Mouse (Mus musculus) thymus, postnatal 14 days (tissue): Measurements from ENCODE around the gene March7.
A peak's percentile ranks its signal among the peaks of the same experiment; 100 is the strongest.

ENCODE experiments used
- DNase-seq: peaks from one replicate; pipeline ENCODE4 v3.0.0; 2021

March7 gene

DNA sequence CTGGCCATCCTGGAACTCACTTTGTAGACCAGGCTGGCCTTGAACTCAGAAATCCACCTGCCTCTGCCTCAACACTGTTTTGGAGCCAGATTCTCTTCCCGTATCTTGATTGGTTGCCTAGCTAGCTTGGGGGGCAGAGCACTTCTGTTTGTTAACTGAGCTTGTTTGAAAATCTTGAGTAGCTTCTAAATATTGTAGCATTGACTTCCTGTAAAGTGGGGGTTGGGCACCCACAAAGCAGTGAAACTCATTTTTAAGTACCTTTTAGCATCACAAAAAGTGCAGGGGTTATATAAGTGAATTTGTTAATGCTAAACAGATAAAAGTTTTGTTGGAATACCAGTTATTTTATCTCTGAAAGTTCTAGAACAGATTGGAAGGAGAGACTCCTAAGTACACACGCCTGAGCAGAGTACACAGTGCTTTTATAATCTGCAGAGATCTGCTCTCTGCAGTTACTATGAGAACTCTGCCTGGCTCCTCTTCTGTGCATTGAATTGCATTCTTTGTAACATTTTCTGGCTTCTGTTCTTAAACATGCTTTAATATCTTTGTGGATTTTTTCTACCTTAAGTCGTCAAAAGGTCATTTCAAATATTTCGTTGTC lies 7.0 kb downstream of the March7 start:
- peak; percentile 17 for DNase-seq

DNA sequence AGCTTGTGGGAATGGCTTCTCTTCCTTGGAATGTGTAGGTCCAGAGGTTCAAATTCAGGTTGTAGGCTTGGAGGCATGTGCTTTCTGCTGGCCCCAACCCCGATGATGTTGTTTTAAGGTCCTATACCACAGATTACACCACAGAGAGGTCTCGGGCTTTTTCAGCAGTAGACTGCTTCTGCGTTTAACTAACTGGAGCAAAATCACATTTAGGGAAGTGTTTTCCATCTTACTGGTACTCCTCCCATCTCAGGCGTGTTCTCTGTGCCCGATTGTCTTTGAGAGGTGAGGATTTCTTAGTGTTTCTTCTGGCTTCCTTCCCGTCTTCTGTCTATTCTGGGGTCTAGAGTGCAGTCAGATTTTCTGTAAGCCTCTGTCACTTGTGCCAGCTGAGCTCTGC lies 7.9 kb downstream of the March7 start:
- DNase-seq, result no peak

DNA sequence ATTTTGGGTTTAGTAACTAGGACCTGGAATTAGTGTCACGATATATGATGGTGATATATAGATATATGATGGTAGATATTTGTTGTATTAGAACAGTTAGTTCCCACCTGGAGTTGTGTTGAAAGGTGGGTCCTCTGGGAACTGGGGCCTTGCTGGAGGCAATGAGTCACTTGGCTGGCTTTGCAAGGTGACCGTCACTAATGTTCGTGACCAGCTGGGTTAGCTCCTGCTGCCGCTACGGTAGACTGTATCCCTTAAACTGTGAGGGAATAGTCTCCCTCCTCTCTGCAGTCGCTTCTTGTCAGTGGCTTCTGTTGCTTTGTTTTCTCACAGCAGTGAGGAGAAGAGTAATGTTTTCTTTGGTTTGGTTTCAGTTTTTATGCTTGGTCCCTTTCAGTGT lies 11.5 kb downstream of the March7 start:
- no peak for DNase-seq

DNA sequence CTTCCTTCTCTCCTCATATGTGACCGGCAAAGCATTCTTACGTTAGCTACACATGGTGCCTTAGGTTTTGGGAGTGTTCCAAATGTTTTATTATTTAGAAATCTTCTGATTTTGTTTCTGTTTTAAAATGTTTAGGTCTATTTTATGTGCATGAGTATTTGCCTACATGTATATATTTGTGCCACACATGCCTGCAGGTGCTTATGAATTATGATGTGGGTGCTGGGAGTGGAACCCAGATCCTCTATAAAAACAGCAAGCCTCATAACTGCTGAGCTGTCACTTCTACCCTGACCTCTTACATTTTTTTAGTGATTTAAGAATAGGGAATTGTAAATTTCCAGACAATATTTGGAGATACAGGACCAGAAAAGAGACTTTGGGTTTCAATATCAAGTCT lies 12.3 kb downstream of the March7 start:
- DNase-seq, result no peak

DNA sequence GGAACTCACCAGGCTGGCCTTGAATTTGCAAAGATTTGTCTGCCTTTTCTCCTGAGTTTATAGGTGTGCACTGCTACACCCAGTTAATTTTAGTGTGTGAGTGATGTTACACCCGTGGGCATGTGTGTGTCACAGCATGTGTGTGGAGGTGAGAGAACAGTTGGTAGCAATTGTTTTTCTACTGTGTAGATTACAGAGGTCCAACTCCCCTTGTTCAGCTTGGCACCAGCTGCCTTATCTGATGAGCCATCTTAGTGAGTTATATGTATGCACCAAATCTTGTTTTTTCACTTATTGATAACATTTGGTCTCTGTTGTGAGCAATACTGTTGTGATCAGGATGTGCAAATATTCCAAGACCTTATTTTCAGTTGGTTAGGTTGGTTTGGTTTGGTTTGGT lies 13.8 kb downstream of the March7 start:
- no peak for DNase-seq

DNA sequence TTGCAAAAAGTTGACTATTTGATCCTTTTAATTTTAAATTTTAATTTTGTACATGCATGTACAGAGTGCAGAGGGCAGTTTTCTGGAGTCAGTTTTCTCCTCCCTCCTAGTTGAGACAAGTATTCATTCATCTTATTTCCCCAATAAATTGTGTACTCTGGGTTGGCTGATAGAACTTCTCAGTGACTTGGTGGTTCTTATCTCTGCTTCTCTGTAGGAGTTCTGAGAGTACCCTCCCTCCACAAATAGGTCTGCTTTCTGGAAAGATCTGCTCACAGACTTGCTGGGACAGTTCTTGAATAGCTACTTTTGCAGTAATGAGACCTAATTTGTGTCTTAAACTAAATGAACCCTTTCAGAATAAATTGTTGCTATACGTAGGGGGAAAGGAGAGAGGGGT lies 18.8 kb downstream of the March7 start:
- DNase-seq, result no peak

DNA sequence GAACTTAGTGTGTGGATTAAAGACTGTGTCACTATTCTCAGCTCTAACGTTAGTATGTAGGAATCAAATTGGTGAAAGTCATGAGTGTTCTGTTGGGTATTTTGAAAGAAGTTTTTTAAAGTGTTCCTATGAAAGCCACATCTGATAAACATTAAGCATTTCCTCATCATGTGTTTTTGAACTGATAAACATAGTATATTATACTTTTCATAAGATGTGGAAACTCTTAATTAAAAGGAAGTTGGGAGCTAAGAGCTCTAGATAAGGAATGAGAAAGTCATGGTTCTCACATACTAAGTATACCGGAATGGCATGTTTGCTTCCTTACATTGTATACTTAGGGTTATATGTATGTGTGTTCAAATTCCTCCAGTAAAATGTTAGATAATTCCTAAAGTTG lies 20.7 kb downstream of the March7 start:
- DNase-seq, result no peak

DNA sequence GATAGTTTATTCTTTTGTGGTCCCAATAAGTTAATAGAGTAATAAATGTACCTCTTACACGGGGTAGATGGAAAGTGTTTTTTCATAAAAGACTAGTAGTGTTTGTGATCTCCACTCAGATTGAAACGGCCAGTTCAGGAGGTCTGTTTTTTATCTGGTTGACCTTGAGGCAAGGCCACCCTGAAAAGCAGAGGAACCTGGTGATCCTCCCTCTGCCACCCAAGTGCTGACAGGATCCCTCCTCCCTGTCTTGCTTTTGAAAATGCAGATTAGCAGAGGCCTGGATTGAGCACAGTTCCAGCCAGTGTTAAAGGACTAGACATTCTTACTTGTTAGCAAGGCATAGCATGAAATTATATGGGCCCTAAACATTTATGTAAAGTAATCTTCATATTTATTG lies 23.5 kb downstream of the March7 start:
- DNase-seq, result no peak

DNA sequence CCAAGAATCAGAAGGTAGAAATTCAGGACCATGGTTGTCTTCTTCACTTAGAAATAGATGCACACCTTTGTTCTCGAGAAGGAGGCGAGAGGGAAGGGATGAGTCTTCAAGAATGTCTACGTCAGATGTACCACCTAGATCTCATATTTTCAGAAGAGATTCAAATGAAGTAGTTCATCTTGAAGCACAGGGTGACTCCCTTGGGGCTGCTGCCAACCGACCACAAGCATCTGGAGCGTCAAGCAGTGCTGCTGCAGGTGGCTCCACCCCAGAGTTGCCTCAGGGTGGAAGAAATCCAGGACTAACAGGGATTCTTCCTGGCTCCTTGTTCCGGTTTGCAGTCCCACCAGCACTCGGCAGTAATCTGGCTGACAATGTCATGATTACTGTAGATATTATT lies 24.8 kb downstream of the March7 start:
- DNase-seq, result no peak

DNA sequence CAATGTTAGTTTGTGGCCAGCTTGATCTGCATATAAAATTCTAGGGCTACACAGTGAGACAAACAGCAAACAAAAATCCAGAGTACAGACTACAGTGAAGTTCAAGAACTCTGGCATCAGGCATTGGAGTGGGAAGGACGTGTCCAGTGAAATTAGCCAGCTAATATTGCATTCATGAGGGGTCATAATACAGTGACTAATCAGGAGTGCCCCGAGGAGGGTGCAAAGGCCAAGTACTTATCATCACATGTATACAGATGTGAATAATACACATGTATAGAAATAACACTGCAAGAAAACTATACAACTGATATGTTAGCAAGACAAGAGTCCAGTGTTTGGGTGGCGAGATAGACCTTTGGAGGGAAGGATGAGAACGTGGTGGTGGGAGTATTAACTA lies 43.1 kb downstream of the March7 start:
- DNase-seq, result no peak

DNA sequence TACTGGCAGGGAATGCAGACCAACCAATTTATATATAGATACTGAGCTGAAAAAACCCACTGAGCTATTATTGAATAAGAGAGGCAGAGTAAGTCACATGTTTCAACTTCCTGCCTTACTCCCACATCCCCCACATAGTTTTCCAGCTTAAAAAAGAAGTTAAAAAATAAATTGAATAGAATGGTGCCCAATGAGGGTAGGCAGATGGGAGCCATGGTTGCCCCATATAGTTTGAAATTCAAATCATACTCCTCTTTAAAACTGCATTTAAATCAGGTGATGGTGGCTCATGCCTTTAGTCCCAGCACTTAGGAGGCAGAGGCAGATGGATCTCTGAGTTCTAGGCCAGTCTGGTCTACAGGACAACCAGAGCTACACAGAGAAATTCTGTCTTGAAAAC lies 43.8 kb downstream of the March7 start:
- DNase-seq, result no peak

DNA sequence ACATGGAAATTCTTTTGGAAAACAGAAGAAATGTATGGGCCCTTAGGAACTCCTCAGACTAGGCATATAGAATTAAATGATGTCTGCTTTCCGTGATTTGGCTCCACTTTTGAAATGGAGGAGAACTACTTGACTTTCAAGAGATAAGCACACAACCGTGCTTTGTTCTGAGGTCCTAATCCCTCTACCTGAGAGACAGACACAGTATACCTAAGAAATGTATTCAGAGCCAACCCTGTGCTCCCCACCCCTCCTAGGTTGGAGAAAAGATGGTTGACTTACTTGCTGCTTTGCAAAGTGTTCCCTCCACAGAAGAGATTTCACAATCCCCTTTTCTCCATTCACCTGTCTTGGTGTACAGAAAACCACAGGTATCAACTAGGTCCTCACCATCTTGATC lies 47.1 kb downstream of the March7 start:
- DNase-seq, result no peak

DNA sequence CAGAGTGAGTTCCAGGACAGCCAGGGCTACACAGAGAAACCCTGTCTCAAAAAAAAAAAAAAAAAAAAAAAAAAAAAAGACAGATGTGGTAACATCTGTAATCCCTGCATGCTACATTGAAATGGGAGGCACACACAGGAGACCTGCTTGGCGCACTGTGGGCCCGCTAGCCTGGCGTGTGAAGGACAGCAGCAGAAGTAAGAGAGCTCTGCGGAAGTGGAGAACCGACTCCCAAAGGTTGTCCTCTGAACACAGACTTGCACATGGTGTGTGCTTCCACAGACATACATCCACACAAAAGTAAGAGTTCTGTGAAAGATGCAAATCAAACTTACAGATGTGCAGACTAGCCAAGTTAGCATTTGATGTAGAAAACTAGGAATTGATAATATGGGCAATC lies 49.5 kb downstream of the March7 start:
- DNase-seq, result no peak

DNA sequence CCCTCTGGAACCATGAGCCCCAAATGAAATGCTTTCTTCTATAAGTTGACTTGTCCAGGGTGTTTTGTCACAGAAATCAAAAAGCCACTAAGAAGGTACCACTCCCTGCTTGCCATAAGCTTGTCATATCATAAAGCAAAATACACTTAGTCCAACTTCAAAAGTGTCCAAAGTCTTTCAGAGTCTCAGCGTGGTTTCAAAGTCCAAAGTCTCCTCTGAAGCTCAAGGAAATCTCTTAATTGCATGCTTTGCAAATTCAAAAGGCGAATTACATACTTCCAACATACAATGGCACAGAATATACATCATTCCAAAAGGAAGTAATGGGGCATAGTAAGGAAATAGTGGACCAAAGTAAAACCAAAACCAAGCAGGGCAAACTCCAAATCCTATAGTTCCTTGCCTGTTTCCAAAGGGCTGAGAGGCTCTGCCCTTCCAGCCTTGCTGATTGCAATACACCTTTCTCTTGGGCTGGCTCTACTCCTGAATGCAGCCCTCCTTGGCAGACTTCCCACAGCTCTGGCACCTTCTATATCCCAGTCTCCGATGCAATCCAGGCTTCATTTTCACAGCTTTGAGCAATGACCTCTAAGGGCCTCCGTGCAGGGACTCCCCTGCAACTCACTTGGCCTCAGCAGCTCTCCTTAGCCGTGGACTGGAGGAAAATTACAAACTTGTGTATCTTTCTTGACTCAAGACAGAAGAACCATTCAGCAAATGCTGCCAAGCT lies 51.1 kb downstream of the March7 start:
- no peak for DNase-seq

DNA sequence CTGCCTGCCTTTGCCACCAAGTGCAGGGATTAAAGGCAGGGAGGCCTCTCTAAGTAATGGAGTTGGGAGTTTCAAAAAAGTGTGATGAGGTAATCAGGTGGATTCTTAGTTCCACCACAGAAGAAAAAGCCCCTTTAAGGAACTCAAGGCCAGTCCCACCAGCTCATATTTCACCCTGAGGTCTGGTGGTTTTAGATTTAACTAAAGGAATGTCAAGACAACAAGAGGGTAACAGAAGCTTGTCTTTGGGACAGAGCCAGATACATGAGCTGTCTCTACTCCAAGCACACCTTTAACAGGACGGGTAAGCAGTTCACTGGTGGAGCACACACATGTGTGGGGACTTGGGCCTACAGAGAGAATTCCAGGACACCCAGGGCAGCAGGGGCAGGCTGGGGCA lies 57.9 kb downstream of the March7 start:
- no peak for DNase-seq

DNA sequence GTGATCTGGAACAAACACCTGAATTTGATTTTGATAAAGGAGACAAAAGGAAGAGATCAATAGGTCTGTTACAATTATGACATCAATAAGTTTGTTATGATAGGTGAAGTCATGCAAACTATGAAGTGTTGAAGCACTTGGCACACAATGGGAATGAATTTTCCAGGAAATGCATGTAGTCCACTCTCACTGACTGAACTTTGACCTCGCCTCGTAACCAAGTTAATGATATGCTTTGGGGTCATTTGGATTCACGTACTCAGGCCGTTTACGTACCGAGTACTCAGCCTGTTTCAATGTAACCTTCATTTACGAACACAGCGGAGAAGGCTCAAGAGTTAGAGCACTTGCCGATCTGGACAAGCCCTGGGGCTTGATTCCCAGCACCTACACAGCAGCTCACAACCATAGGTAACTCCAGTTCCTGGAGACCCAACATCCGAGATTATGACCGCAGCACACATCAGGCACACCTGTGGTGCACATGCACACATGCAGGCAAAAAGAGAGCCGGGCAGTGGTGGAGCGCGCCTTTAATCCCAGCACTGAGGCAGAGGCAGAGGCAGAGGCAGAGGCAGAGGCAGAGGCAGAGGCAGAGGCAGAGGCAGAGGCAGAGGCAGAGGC lies 60.3 kb downstream of the March7 start:
- no peak for DNase-seq

DNA sequence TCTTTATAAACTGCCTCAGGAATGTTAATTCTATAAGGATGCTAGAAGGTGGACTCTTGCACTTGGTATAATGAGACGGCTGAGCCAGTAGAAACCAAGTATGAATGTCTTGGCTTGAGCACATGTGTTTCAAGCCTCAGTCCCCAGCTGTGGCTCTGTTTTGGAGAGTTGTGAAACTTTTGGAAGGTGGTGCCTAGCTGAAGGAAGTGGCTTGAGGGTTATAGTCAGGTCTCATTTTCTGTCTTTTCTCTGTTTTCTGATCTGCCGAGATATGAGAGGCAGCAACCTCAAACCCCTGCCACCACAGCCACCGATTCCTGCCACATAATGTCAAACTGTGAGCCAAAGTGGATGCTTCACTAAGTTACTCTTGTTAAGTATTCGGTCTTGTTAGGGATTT lies 68.9 kb downstream of the March7 start:
- DNase-seq, result peak; percentile 13

DNA sequence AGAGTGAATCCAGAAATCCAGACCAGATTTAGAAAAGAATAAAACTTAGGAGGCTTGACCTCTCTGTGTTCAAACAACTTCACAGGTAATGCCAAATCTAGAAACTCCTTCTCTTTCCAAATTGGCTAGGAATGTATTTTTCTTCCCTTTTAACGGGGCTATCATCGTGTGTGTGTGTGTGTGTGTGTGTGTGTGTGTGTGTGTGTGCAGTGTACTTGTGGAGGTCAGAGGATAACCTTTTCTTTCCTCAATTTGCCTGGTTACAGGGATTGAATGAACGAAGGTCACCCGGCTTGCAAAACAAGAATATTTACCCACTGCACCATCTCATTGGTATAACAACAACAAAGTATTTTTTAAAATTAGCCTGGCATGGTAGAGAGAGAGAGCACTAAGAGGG lies 72.9 kb downstream of the March7 start:
- no peak for DNase-seq

DNA sequence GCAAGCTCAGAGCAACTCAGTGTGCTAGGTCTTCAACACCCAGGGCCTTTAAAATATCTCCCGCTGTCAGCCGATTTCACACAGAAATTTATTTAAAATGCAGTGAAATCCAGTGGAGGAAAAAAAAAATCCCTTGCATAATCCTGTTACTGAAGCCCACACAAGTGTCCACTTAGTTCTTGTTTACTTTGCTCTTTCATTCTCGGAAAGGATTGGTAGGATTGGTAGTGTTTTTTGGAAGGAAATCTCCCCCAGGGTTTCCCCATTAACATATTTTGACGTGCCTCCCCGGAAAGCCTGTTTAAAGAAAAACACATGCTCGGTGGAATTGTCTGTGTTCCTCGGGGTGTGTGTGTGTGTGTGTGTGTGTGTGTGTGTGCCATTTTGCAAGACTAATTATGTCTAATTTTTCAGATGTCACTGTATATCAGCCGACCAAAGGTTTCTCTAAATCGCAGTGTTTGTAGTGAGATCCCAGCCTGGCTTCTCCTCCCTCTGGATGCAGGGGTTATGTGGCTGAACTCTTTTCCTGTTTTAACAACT lies 73.6 kb downstream of the March7 start:
- DNase-seq, result no peak

DNA sequence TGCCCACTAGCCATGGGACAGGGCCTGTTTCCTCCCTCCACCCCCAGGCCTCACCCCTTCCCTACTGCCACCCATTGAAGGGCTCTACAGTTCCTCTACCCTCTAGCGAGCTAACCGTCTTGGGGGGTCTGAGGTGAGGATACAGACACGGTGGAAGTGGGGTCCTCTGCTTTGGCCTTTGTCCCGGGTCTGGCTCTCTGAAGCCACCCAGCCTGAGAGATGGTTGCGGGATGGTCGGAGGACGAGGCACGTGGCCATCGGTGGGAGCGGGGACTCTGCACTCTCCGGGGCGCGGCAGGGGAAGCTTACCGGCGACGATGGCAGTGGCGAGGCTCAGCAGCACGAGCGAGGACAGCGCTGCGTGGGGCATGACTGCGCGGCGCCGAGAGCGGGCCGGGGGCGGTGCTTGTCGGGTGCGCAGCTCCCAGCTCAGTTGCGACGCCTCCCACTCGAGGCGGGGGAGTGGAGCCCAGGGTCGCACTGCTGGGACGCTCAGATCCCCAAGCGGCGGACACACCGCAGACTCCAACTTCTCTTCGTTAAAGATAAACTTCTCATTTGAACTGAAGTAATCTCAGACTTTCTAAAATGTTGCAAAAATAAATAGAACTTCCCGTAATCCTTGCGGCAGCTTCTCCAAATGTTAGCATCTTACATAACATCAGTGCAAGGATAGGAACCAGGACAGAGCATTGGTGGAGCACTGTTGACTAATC lies 74.2 kb downstream of the March7 start:
- peak; percentile 73 for DNase-seq

DNA sequence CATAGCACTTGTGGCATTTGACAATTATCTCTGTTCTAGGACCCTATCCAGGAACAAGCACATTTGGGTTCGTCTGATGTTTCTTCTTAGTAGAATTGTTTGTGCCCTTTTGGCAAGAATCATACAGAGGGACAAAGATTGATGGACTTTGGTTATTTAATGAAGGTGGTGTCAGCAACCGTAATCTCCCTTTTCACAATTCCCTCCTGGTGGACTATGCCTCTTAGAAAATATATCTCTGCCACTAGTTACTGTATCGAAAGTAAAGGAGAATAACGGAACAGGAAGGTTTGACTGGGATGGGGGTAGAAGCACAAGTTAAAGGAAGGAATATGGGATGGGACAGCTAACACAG lies 74.8 kb downstream of the March7 start, which contains the start of gene Cd302:
Gene Cd302 (minus strand): TSS at position 22 of the 355 bp plus-strand sequence.
- DNase-seq, result no peak

DNA sequence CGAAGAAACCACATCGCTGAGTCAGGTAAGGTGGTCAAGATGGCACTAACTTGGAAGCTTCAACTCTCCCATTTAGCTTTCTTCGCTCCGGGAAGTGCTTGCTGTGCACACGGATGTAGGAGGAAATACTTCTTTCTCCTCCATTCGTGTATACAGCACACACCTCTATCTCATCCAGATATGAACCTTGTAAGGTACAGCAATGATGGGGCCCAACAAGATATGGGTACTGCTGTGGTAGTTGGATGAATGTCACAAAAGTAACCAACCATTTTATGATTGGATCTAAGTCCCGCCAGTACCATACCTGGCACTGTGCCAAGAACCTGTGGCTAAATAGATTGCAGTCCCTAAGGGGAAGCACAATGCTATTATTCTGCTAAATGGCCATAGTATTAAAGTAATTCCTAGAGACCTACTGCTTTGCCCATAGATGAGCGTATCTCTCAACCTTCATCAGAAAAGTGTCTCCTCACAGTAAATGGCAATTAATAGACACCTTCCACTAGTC lies 75.5 kb downstream of the March7 start:
- no peak for DNase-seq

DNA sequence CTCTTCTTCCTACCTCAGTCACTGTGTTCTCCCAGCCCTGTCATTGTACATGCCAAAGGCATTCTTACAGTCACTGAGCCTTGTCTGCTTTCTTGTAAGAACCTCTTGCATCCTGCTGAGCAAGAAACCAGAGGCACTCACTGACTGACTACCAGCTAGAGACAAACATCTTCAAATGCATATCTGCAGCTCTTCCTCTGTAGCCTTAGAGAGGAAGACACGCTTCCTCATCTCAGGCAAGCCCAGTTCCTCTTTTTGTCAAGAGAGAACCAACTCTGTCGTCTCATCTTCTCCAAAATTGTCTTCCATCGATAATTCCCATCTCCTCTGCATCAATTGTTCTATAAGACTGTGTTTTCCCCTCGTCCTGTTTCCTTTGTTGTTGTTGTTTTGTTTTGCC lies 78.9 kb downstream of the March7 start:
- no peak for DNase-seq
